Mouse (Mus musculus): ENCODE measurements around the gene Bicc1.

DNA sequence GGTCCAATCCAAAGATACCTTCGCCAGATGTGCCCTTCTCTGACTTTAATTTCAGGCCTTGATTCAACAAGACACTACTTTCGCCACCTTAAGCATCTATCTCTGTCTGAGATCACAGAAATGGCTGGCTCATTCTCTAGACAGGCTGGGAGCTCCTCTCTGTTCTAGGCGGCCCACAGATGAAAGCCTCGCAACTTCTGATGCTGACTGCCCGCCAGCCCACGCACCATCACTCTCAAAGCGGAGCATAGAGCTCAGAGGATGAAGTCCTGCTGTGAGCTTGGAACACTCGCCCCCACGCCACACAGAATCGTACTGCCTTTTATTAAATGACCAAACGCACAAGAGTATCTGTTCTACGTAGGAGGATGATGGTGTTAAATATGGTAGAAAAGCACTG lies 949 bp upstream of the Bicc1 start:
- no peak for TF ChIP-seq CTCF (IDR thresholded peaks at IDR 0.05; ENCODE audit: low read depth, low read length)
- no peak for TF ChIP-seq POLR2A (IDR thresholded peaks at IDR 0.05; ENCODE audit: insufficient read depth, low read length)
- no peak for TF ChIP-seq EP300 (IDR thresholded peaks at IDR 0.05; ENCODE audit: insufficient read depth, low read depth, low read length)
